Mouse (Mus musculus) ES-Bruce4 (cell line): Measurements from ENCODE around the gene Tcf7l1.

Experiments
- CTCF ChIP-seq: IDR thresholded peaks from one replicate; pipeline ENCODE4 v1.8.1; 2011; ENCODE audit warnings: low read depth, low read length
- POLR2A ChIP-seq: IDR thresholded peaks from one replicate; pipeline ENCODE4 v1.8.1; 2011; ENCODE audit warnings: low read length; ENCODE audit not compliant: insufficient read depth

DNA sequence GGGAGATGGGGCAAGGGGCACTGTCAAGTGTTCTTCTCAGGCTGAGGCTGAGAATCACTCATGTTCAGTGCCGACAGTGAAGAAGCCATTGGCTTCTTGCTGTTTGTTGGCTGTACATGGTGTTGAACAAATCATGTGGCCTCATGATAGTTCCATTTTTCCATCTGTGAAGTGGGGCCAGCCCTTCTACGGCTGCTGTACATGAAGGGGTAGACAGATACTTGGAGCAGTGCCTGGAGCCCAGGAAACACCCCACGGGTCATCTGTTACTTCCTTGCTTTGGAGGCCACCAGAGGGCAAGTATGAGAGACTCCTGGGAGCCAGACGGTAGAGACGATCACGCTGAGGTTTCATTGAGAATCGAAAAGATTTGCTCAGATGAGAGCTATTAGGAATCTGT is 46.7 kb downstream of the Tcf7l1 start:
- TF ChIP-seq CTCF = no peak
- TF ChIP-seq POLR2A = no peak
